Mouse (Mus musculus): ENCODE data around the gene Zfhx3.

The Zfhx3 gene

DNA sequence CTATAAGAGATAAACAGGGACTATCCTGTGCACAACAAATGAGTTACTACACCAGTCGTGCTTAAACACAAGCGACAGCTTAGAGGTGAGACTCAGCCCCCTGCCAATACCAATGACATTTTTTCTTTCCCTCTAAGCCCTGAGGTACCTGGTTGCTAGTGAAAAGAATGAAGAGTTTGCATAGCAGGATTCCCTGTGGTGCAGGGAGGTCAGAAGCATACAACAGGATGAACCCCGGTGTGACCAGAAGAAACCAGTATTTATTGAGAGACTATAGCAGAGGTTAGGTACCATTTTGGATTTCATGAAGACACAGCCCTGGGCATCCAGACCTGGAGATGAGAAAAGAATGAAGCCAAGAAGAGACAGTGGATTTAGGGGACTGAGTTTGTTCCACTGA, 498.0 kb downstream of the Zfhx3 start:
- DNase-seq (ENCODE audit: low spot score in 2 of 2): no peak

DNA sequence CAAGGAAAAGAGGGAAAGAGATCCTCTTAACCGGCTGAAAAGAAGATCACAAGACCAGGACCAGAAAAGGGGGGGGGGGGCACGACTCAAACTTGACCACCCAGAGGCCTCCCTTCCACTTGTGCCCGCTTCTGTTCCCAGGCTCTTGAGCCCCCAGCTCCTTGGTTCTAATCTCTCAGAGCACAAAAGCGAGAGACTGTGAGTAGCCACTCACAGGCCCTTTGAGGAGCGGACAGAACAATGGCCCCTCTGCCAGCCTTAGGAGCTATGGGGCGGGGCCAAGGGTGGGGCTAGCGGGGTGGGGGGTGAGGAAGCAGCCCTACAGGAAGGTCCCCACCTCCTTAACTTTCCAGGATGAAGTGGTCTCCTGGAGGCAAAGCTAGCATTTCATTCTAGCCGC, 508.4 kb downstream of the Zfhx3 start:
- DNase-seq (ENCODE audit: low spot score in 2 of 2): no peak

GRCm38 (mm10) chr8:108454561-108455311, 512.3 kb downstream of the Zfhx3 start:
- DNase-seq (ENCODE audit: low spot score in 2 of 2): no peak

GRCm38 (mm10) chr8:108466653-108467052, 524.2 kb downstream of the Zfhx3 start:
- no peak for DNase-seq (ENCODE audit: low spot score in 2 of 2)

- DNase-seq (ENCODE audit: low spot score in 2 of 2): no peak
These were observed 525.0 kb downstream of the Zfhx3 start for GRCm38 (mm10) chr8:108467172-108468035.

DNA sequence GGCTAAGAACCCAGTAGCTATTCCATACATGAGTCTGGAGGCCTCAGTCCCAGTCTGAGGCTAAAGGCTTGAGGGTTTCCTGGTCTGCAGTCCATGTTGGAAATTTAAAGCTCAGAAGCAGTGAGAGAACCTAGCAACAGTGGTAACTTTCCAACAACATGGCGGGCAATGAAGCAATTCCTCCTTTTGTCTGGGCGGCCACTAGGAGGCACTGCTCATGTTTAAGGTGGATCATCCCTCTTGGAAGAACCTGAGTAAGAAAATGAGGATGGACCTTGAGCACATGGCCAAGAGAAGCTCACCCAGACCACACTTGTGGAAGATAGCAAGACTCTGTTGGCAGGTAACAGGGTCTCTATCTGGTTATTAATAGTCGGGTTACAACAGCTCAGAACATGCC, 527.8 kb downstream of the Zfhx3 start:
- no peak for DNase-seq (ENCODE audit: low spot score in 2 of 2)

GRCm38 (mm10) chr8:108474556-108474955, 532.1 kb downstream of the Zfhx3 start:
- no peak for DNase-seq (ENCODE audit: low spot score in 2 of 2)

DNA sequence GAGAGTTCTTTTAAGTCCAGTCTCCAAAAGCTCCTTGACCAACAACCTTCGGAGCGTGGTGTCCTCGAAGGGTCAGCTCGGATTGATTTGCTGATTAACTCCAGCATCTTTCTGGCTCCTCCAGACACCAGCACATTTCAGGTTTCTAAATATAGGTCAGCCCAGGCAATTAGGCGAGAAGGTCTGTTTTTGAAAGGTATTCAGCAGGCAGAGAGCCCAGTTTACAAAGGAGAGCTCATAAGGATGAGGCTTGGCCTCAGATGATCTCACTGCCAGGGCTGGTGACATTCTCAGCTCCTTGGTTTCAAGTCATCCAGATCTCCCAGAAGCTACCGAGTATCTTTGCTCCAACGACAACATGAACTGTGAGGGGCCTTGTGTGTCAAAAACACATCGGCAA, 535.7 kb downstream of the Zfhx3 start:
- no peak for DNase-seq (ENCODE audit: low spot score in 2 of 2)

- DNase-seq (ENCODE audit: low spot score in 2 of 2): no peak
These were observed 537.7 kb downstream of the Zfhx3 start for GRCm38 (mm10) chr8:108480141-108480540.

GRCm38 (mm10) chr8:108481167-108481815, 538.8 kb downstream of the Zfhx3 start:
- no peak for DNase-seq (ENCODE audit: low spot score in 2 of 2)

DNA sequence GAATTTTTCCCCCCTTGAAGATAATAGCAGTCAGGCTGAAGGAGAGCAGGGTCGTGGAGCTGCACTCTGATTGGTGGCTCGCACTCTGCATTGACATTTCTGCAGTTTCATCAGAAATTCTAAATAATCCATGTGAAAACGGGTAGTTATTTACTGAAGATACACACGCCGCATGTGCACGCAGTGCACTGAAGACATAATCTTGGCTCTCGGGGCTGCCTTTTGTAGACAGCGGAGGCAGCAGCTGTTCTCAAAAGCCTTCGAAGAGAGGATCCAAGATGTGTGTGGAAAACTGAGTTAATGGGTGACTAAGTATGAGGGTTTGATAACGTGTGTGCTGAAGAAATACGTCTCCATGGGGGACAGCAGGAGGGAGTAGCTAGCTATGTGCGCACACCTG, 553.7 kb downstream of the Zfhx3 start:
- DNase-seq (ENCODE audit: low spot score in 2 of 2): no peak

- DNase-seq (ENCODE audit: low spot score in 2 of 2): no peak
These were observed 564.3 kb downstream of the Zfhx3 start for GRCm38 (mm10) chr8:108506779-108507178.

GRCm38 (mm10) chr8:108507769-108508168, 565.3 kb downstream of the Zfhx3 start:
- DNase-seq (ENCODE audit: low spot score in 2 of 2): no peak

DNA sequence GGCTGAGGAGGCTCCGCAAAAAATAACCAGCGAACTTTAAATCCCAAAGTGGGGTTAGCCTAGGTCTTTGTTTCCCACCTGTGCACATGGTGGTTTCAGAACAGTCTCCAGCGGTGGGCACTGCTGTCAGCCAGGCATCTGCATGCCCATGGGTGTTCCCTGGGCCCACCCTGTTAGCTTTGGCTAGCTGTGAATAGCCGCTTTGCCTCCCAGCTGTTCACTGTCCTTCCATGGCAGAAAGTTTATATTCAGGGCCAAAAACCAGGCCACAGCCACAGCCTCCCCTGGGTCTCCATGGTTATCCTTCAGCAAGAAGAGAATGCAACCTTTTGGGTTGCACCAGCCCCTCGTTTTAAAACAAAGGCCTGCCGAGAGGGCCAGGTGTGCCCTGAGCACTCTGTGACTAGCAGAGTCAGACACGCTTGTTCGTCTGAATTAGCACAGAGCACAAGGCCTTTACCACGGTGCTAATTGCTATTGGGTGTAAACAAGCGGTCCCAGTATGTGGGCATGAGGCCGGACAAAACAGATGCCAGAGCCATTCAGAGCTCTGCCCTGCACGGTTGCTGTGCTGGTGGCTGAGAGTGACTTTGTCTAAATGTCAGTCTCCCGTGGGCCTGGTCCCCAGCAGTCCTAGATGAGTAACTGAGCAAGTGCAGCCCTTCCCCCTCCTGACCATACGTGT, 568.3 kb downstream of the Zfhx3 start:
- DNase-seq (ENCODE audit: low spot score in 2 of 2): no peak

GRCm38 (mm10) chr8:108518116-108518515, 575.7 kb downstream of the Zfhx3 start:
- DNase-seq (ENCODE audit: low spot score in 2 of 2): no peak

DNA sequence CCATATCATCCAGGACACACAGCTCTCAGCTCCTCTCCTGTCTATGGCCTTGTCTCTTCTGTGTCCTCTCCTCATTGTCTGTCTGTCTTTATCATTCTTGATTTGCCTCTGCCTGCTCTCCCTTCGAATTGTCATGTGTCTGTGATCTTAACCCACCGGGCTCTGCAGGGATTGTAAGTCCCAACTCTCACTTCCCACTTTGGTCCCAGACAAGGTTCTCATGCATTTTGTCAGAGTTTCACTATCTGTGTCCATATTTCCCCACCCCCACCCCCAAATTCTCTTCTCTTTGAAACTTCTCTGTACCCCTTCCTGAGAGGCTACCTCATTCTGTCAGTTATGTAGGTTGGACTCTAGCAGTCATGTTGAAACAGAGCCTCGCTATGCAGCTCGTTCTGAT, 579.6 kb downstream of the Zfhx3 start:
- DNase-seq (ENCODE audit: low spot score in 2 of 2): no peak

DNA sequence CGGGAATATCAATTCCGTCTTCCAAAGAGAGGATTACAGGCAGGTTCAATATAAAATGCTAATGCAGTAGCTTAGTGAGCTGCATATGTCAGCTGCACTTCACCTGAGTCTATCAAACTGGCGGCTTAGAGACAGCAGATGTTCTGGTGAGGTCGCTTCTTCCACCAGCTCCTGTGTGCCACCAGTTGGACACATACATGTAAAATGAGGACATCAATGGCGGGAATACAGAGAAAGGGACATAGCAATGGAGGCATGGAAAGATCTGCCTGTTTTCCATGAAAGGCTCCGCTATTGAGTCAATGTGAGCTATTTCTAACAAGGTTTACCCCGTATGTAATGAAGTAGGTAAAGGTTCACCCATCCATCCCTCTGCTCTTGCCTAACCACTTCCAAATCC, 587.0 kb downstream of the Zfhx3 start:
- no peak for DNase-seq (ENCODE audit: low spot score in 2 of 2)

GRCm38 (mm10) chr8:108535121-108535876, 592.9 kb downstream of the Zfhx3 start:
- no peak for DNase-seq (ENCODE audit: low spot score in 2 of 2)

DNA sequence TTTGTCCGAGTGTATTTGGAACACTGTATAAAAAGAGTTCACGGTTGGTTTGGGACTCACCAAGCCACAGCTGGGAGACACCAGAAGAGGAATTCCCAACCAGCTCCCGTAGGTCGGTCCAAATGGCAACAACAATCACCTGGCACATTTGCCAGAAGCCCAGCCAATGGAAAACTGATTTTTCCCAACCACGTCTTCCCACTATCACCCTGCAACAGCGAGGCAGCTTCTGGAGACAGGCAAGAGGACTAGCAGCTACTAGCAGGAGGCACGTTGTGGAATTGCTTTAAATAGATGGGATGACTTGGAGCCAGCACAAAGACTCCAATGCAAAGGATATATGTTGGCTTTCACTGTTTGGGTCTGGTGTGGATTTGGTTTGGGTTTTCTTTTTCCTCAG, 593.7 kb downstream of the Zfhx3 start:
- DNase-seq (ENCODE audit: low spot score in 2 of 2): no peak

DNA sequence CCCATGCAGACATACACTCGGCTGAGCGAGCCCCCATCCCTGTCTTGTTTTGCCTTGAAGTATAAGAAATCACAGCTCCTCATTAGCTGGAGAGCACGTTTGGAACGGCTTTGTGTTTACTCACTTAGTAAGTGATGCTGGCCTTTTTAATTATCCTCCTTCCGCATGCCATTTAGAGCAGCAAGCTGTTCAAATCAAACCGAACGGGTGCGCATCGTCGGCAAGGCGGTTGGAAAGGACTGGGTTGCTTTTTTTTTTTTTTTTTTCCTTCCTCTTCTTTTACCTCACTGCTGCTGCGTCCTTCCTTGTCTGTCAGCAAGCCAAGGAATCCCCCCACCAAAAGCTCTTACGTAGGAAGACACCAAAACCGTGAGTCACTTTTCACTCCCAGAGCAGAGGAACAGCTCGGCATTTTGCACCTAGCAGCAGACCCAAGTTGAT, 594.5 kb downstream of the Zfhx3 start:
- DNase-seq (ENCODE audit: low spot score in 2 of 2): no peak
